Mouse (Mus musculus): Measurements from ENCODE around the gene Setdb2.

DNA sequence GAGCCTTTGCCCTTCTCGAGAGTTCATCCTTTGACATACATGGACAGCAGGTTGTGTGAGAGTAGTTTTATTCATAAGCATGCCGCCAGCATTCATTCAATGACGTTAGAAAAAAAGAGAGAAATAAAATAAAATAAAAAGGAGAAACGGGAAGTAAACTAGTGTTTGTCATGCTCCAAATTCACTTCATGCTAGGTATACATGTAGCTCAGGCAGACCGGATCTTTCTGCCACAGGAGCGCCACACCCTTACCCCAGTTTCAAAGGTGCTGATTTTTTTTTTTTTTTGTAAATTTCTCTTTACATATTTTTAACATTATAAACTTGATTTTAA lies 755 bp upstream of the Setdb2 start:
- TF ChIP-seq CTCF (IDR thresholded peaks at IDR 0.05; ENCODE audit: control insufficient read depth, insufficient read depth, insufficient replicate concordance, low read depth, low read length) (no peak), POLR2A (IDR thresholded peaks at IDR 0.05; ENCODE audit: control insufficient read depth, low read depth, low read length) (no peak)
